Mouse (Mus musculus) C2C12 (cell line): Measurements from ENCODE around the gene Acbd5.

Experiments
- CEBPB ChIP-seq: IDR thresholded peaks from one replicate; pipeline ENCODE4 v1.6.1; 2011; ENCODE audit warnings: low read depth, mild to moderate bottlenecking, control low read depth, moderate library complexity
- CTCF ChIP-seq: IDR thresholded peaks from one replicate; pipeline ENCODE4 v1.5.1; 2011; ENCODE audit not compliant: control insufficient read depth, insufficient read depth, insufficient read length
- MAX ChIP-seq: IDR thresholded peaks from one replicate; pipeline ENCODE4 v1.6.1; 2011; ENCODE audit warnings: mild to moderate bottlenecking, control low read depth
- MYOG ChIP-seq: IDR thresholded peaks from one replicate; pipeline ENCODE4 v1.6.1; 2011; ENCODE audit not compliant: control insufficient read depth, insufficient read length; ENCODE audit errors: extremely low read depth

- TF ChIP-seq CTCF (no peak), MYOG (no peak), CEBPB (no peak), MAX (no peak)
Measured at GRCm38 (mm10) chr2:23084540-23084939, 16.6 kb downstream of the Acbd5 start.
